Mouse (Mus musculus): ENCODE measurements around the gene Myh9. TPM values are rescaled to one million over a fixed set of nuclear protein-coding genes. Genes with fewer than 3 reads are reported as not detected.
"Not testable (repeated sequence)": the region's sequence is repeated elsewhere in the genome, so short reads cannot be mapped to it uniquely, and the experiment has no call there.

Gene Myh9
- polyA plus RNA-seq, 1 experiment from 2014 or later = 36.8 TPM

- H3K9me3 ChIP-seq = no peaks in the 10 kb centered on the region
- no peaks in the 10 kb centered on the region for H3K36me3 ChIP-seq (replicated peaks)
- WGBS = 87% methylated on average over 5 of the region's 5 CpGs
These were observed 38.8 kb upstream of the Myh9 start for GRCm38 (mm10) chr15:77880738-77881137.

GRCm38 (mm10) chr15:77879756-77880155, 37.8 kb upstream of the Myh9 start:
- H3K27ac ChIP-seq = no peak overlapping the region
- 93% methylated on average over 3 of the region's 3 CpGs for WGBS
- H3K9me3 ChIP-seq = no peaks in the 10 kb centered on the region
- no peak for DNase-seq (ENCODE audit: extremely low spot score, low spot score)
- H3K4me3 ChIP-seq = no peak overlapping the region
- H3K4me1 ChIP-seq = peaks cover 23% of the 10 kb centered on the region
- no peaks in the 10 kb centered on the region for H3K27me3 ChIP-seq (ENCODE audit: poor library complexity, severe bottlenecking)
- no peaks in the 10 kb centered on the region for H3K36me3 ChIP-seq (replicated peaks)

More at GRCm38 (mm10) chr15:77880738-77881137, 38.8 kb upstream of the Myh9 start:
- Histone ChIP-seq H3K4me1 (peaks cover 23% of the 10 kb centered on the region), H3K4me3 (no peak overlapping the region), H3K27me3 (ENCODE audit: poor library complexity, severe bottlenecking) (no peaks in the 10 kb centered on the region), H3K27ac (no peak overlapping the region)
- no peak for DNase-seq (ENCODE audit: extremely low spot score, low spot score)

GRCm38 (mm10) chr15:77877209-77877608, 35.2 kb upstream of the Myh9 start:
- Histone ChIP-seq H3K36me3 (replicated peaks) (no peaks in the 10 kb centered on the region), H3K4me3 (no peak overlapping the region), H3K4me1 (peaks cover 14% of the 10 kb centered on the region), H3K9me3 (no peaks in the 10 kb centered on the region), H3K27me3 (ENCODE audit: poor library complexity, severe bottlenecking) (no peaks in the 10 kb centered on the region), H3K27ac (no peak overlapping the region)
- WGBS = 71% methylated on average over 2 of the region's 2 CpGs
- no peak for DNase-seq (ENCODE audit: extremely low spot score, low spot score)

GRCm38 (mm10) chr15:77876716-77877115, 34.7 kb upstream of the Myh9 start:
- Histone ChIP-seq H3K36me3 (replicated peaks) (no peaks in the 10 kb centered on the region), H3K27ac (no peak overlapping the region), H3K9me3 (no peaks in the 10 kb centered on the region), H3K4me3 (no peak overlapping the region), H3K27me3 (ENCODE audit: poor library complexity, severe bottlenecking) (no peaks in the 10 kb centered on the region), H3K4me1 (peaks cover 9% of the 10 kb centered on the region; the same call in 1 of the 2 replicates)
- no peak for DNase-seq (ENCODE audit: extremely low spot score, low spot score)
- WGBS = 85% methylated on average over 3 of the region's 3 CpGs

GRCm38 (mm10) chr15:77875953-77876352, 34.0 kb upstream of the Myh9 start:
- WGBS = 95% methylated on average over 6 of the region's 6 CpGs
- Histone ChIP-seq H3K27ac (no peak overlapping the region), H3K4me3 (no peak overlapping the region), H3K4me1 (peaks cover 9% of the 10 kb centered on the region; the same call in 1 of the 2 replicates), H3K27me3 (ENCODE audit: poor library complexity, severe bottlenecking) (no peaks in the 10 kb centered on the region), H3K9me3 (no peaks in the 10 kb centered on the region), H3K36me3 (replicated peaks) (no peaks in the 10 kb centered on the region)
- DNase-seq (ENCODE audit: extremely low spot score, low spot score) = no peak

- Histone ChIP-seq H3K27me3 (ENCODE audit: poor library complexity, severe bottlenecking) (no peaks in the 10 kb centered on the region), H3K4me1 (peaks cover 9% of the 10 kb centered on the region; the same call in 1 of the 2 replicates), H3K27ac (no peak overlapping the region), H3K4me3 (no peak overlapping the region), H3K36me3 (replicated peaks) (no peaks in the 10 kb centered on the region), H3K9me3 (no peaks in the 10 kb centered on the region)
- WGBS = 87% methylated on average over 9 of the region's 9 CpGs
- no peak for DNase-seq (ENCODE audit: extremely low spot score, low spot score)
These were observed 32.8 kb upstream of the Myh9 start for GRCm38 (mm10) chr15:77874807-77875206.

- Histone ChIP-seq H3K27me3 (ENCODE audit: poor library complexity, severe bottlenecking) (no peaks in the 10 kb centered on the region), H3K36me3 (replicated peaks) (no peaks in the 10 kb centered on the region), H3K4me3 (no peak overlapping the region), H3K27ac (0 out of 2 replicates have a peak overlapping the region, but pooled peaks have one; percentile 35), H3K9me3 (no peaks in the 10 kb centered on the region), H3K4me1 (peaks cover 9% of the 10 kb centered on the region; the same call in 1 of the 2 replicates)
- no peak for DNase-seq (ENCODE audit: extremely low spot score, low spot score)
- WGBS = 74% methylated on average over 4 of the region's 4 CpGs
These were observed 32.3 kb upstream of the Myh9 start for GRCm38 (mm10) chr15:77874310-77874709.

GRCm38 (mm10) chr15:77873564-77873963, 31.6 kb upstream of the Myh9 start:
- no peaks in the 10 kb centered on the region for H3K9me3 ChIP-seq
- no peaks in the 10 kb centered on the region for H3K36me3 ChIP-seq (replicated peaks)
- H3K27me3 ChIP-seq (ENCODE audit: poor library complexity, severe bottlenecking) = no peaks in the 10 kb centered on the region
- peak overlapping the region; percentile 35; the same call in 1 of the 2 replicates for H3K27ac ChIP-seq
- no peak for DNase-seq (ENCODE audit: extremely low spot score, low spot score)
- WGBS = 83% methylated on average over 2 of the region's 2 CpGs
- H3K4me1 ChIP-seq = peaks cover 9% of the 10 kb centered on the region; the same call in 1 of the 2 replicates
- H3K4me3 ChIP-seq = no peak overlapping the region

- no peaks in the 10 kb centered on the region for H3K36me3 ChIP-seq (replicated peaks)
- H3K4me3 ChIP-seq = no peak overlapping the region
- DNase-seq (ENCODE audit: extremely low spot score, low spot score) = no peak
- H3K27ac ChIP-seq = no peak overlapping the region
- 90% methylated on average over 3 of the region's 3 CpGs for WGBS
- H3K9me3 ChIP-seq = no peaks in the 10 kb centered on the region
- peaks cover 9% of the 10 kb centered on the region; the same call in 1 of the 2 replicates for H3K4me1 ChIP-seq
- H3K27me3 ChIP-seq (ENCODE audit: poor library complexity, severe bottlenecking) = no peaks in the 10 kb centered on the region
These were observed 31.0 kb upstream of the Myh9 start for GRCm38 (mm10) chr15:77872996-77873395.

- Histone ChIP-seq H3K4me3 (no peak overlapping the region), H3K27me3 (ENCODE audit: poor library complexity, severe bottlenecking) (no peaks in the 10 kb centered on the region), H3K4me1 (peaks cover 9% of the 10 kb centered on the region), H3K27ac (no peak overlapping the region), H3K36me3 (replicated peaks) (no peaks in the 10 kb centered on the region), H3K9me3 (no peaks in the 10 kb centered on the region)
- DNase-seq (ENCODE audit: extremely low spot score, low spot score) = no peak
- WGBS = 95% methylated on average over 5 of the region's 5 CpGs
These were observed 26.4 kb upstream of the Myh9 start for GRCm38 (mm10) chr15:77868340-77868739.

- H3K9me3 ChIP-seq; H3K4me1 ChIP-seq; H3K36me3 ChIP-seq (replicated peaks); H3K27me3 ChIP-seq (ENCODE audit: poor library complexity, severe bottlenecking); H3K4me3 ChIP-seq; H3K27ac ChIP-seq; DNase-seq (ENCODE audit: extremely low spot score, low spot score): not testable (repeated sequence)
- WGBS = 86% methylated on average over 9 of the region's 10 CpGs
These were observed 25.4 kb upstream of the Myh9 start for GRCm38 (mm10) chr15:77867231-77867968.

GRCm38 (mm10) chr15:77866583-77867220, 24.7 kb upstream of the Myh9 start:
- Histone ChIP-seq H3K36me3 (replicated peaks) (no peaks in the 10 kb centered on the region), H3K27me3 (ENCODE audit: poor library complexity, severe bottlenecking) (no peaks in the 10 kb centered on the region), H3K27ac (peak overlapping the region; percentile 67), H3K9me3 (no peaks in the 10 kb centered on the region), H3K4me1 (peaks cover 9% of the 10 kb centered on the region), H3K4me3 (no peak overlapping the region)
- 48% methylated on average over 11 of the region's 11 CpGs for WGBS
- DNase-seq (ENCODE audit: extremely low spot score, low spot score) = peak; percentile 23

GRCm38 (mm10) chr15:77864063-77864758, 22.2 kb upstream of the Myh9 start:
- no peak overlapping the region for H3K27ac ChIP-seq
- no peaks in the 10 kb centered on the region for H3K27me3 ChIP-seq (ENCODE audit: poor library complexity, severe bottlenecking)
- peaks cover 9% of the 10 kb centered on the region for H3K4me1 ChIP-seq
- WGBS = 92% methylated on average over 9 of the region's 9 CpGs
- no peak overlapping the region for H3K4me3 ChIP-seq
- no peak for DNase-seq (ENCODE audit: extremely low spot score, low spot score)
- H3K9me3 ChIP-seq = no peaks in the 10 kb centered on the region
- no peaks in the 10 kb centered on the region for H3K36me3 ChIP-seq (replicated peaks)

All from forebrain, embryonic 10.5 days (tissue).